Mouse (Mus musculus) testis, adult 2 months (tissue): ENCODE measurements at regions not wholly inside any gene's neighbourhood (a gene's known extent, or its start where the extent isn't known, plus 50 kb on each side); places are given as distances from the start of the nearest gene placed in this dataset.

Experiments
- CTCF ChIP-seq: fragments of 200-500 bp; IDR thresholded peaks from 2 replicates; pipeline ENCODE4 v1.5.1; 2012; ENCODE audit warnings: low read depth, mild to moderate bottlenecking, inconsistent platforms, low read length, moderate library complexity; ENCODE audit not compliant: control insufficient read depth, insufficient read depth, insufficient replicate concordance
- POLR2A ChIP-seq: fragments of 200-500 bp; IDR thresholded peaks from 2 replicates; pipeline ENCODE4 v1.6.1; 2012; ENCODE audit warnings: low read depth, mild to moderate bottlenecking, inconsistent platforms, low read length, moderate library complexity; ENCODE audit not compliant: control insufficient read depth

DNA sequence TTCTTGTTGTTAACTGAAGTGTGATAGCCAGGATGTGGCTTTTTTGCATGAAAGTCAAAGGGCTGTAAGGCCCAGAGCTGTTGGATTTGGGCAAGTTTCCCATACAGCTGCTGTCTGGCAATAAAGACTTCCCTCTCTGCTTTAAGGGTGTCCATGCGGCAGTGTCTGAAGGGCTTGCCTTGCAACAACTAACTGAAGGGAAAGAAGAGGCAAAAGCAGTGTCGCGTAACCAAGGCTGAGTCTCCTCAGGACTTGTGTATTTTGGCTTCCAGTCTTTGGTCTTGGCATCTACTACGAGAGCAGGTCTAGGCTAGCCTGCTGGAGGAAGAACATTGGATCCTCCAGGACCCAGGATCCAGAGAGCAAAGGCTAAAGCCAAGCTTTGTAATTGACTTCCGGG lies 306.7 kb downstream of the Tshz3 start:
- TF ChIP-seq CTCF = no peak
- TF ChIP-seq POLR2A = no peak
